Mouse (Mus musculus) heart, postnatal 25 days (tissue): Measurements from ENCODE around the gene Slc25a28. TPM values are rescaled to one million over a fixed set of nuclear protein-coding genes. Genes with fewer than 3 reads are reported as not detected.

Experiments
- microRNA-seq: library from miRNA; unstranded; fragments of <30 nt; microRNA quantifications from one replicate; pipeline ENCODE4 v1.2.0, GENCODE M21; 2022
- total RNA-seq, 2 experiments: library from RNA; stranded (reverse); gene quantifications; 2 replicates each; pipeline ENCODE4 v1.2.3; 2021

The Slc25a28 gene
- total RNA-seq, 2 experiments from 2014 or later: 19.3 to 21.6 TPM

Small RNA genes lying within 50 kb of the gene (microRNA-seq; reads per million reads assigned to microRNA genes)
- gene Gm22646: not detected

Other genes with a start within 250 kb of the Slc25a28 start
- under 1 TPM; 0.06 to 0.08 TPM for gene Cnnm1, start 234.4 kb downstream of the Slc25a28 start, total RNA-seq
- gene Got1, start 150.3 kb downstream of the Slc25a28 start, total RNA-seq: 1,000 to 10,000 TPM in 1 of 2 experiments, 100 to 1,000 TPM in 1; 915 to 1,100 TPM
- gene Nkx2-3, start 62.6 kb downstream of the Slc25a28 start, total RNA-seq: not detected
- gene Entpd7, start 14.8 kb upstream of the Slc25a28 start, total RNA-seq: 1 to 10 TPM; 2.7 to 3.1 TPM
- gene Cutc, start 78.1 kb upstream of the Slc25a28 start, total RNA-seq: 10 to 100 TPM; 11.1 to 11.7 TPM
- 10 to 100 TPM; 27.8 to 34.4 TPM for gene Cox15, start 78.1 kb upstream of the Slc25a28 start, total RNA-seq
- not detected for gene Abcc2, start 107.3 kb upstream of the Slc25a28 start, total RNA-seq